Mouse (Mus musculus) embryo, embryonic 11.5 days (tissue): ENCODE measurements at regions not wholly inside any gene's neighbourhood (a gene's known extent, or its start where the extent isn't known, plus 50 kb on each side); places are given as distances from the start of the nearest gene placed in this dataset.

Experiments
- DNase-seq: peaks from one replicate; pipeline ENCODE4 v3.0.0-alpha.2; 2012; ENCODE audit warnings: low read depth, low spot score

- DNase-seq: no peak
Measured at GRCm38 (mm10) chr12:5566231-5566630, 190.7 kb upstream of the Klhl29 start.

- no peak for DNase-seq
Measured at GRCm38 (mm10) chr12:5552607-5553006, 177.1 kb upstream of the Klhl29 start.

GRCm38 (mm10) chr12:5551901-5552300 lies 176.4 kb upstream of the Klhl29 start:
- DNase-seq: no peak

- no peak for DNase-seq
Measured at GRCm38 (mm10) chr12:5549796-5550195, 174.3 kb upstream of the Klhl29 start.

GRCm38 (mm10) chr12:5547698-5548097 lies 172.2 kb upstream of the Klhl29 start:
- DNase-seq: no peak

GRCm38 (mm10) chr12:5542701-5543100 lies 167.2 kb upstream of the Klhl29 start:
- no peak for DNase-seq

GRCm38 (mm10) chr12:5496299-5496698 lies 120.8 kb upstream of the Klhl29 start:
- no peak for DNase-seq

GRCm38 (mm10) chr12:5494657-5495512 lies 119.4 kb upstream of the Klhl29 start:
- DNase-seq: peak; percentile 19

GRCm38 (mm10) chr12:5464250-5464899 lies 88.9 kb upstream of the Klhl29 start:
- DNase-seq: no peak

GRCm38 (mm10) chr12:5453157-5453556 lies 77.7 kb upstream of the Klhl29 start:
- DNase-seq: no peak

- no peak for DNase-seq
Measured at GRCm38 (mm10) chr12:5443730-5444129, 68.2 kb upstream of the Klhl29 start.

- no peak for DNase-seq
Measured at GRCm38 (mm10) chr12:5443091-5443531, 67.6 kb upstream of the Klhl29 start.

- DNase-seq: no peak
Measured at GRCm38 (mm10) chr12:5442679-5443078, 67.2 kb upstream of the Klhl29 start.

GRCm38 (mm10) chr12:5440482-5440881 lies 65.0 kb upstream of the Klhl29 start:
- DNase-seq: no peak

GRCm38 (mm10) chr12:5435876-5436275 lies 60.4 kb upstream of the Klhl29 start:
- no peak for DNase-seq

GRCm38 (mm10) chr12:5434060-5434459 lies 58.6 kb upstream of the Klhl29 start:
- no peak for DNase-seq

GRCm38 (mm10) chr12:5432688-5433087 lies 57.2 kb upstream of the Klhl29 start:
- DNase-seq: no peak

GRCm38 (mm10) chr12:5428733-5429132 lies 53.3 kb upstream of the Klhl29 start:
- no peak for DNase-seq
